Comparison of ENCODE assay signal across 29 mouse cellular contexts in genomic region chr3:152163320-152163719, GRCm38 (mm10). TPM values are rescaled to one million over a fixed set of nuclear protein-coding genes. Genes with fewer than 3 reads are reported as not detected.
A peak's percentile ranks its signal among the peaks of the same experiment; 100 is the strongest.
DNase-seq lines count a peak whose midpoint lies in the region; ATAC-seq and TF ChIP-seq lines count a peak whose summit lies in the region.
"Had no signal": no experiment of that assay in that cellular context is flagged by ENCODE, and none has a peak within 500 bp of the region (broad histone marks: within the 10 kb centered on the region; RNA-seq: fewer than 3 reads in every experiment).

No protein-coding gene starts in this region.

- no peak for ATAC-seq in lung, postnatal 0 days
- no peak for ATAC-seq in intestine, postnatal 0 days
- ATAC-seq in stomach, postnatal 0 days (ENCODE audit: low FRiP score, low TSS enrichment), result no peak
- no peak for ATAC-seq in forebrain, embryonic 13.5 days
- ATAC-seq in monocyte, adult 5-6 weeks (replicated peaks; ENCODE audit: insufficient number of reproducible peaks, low FRiP score, low TSS enrichment, poor library complexity, severe bottlenecking), result no peak
- ATAC-seq: CD4-positive, CD25-positive, alpha-beta regulatory T cell, adult 4 months; forebrain, postnatal 0 days; hindbrain, postnatal 0 days; inflammation-experienced regulatory T-cells, adult 6 months had no signal

- 0 out of 2 replicates have a peak, but pooled peaks cover 3% of the 10 kb centered on the region for H3K27me3 ChIP-seq in lung, postnatal 0 days (replicated peaks; ENCODE audit: insufficient read depth, low read length)
- no peaks in the 10 kb centered on the region for H3K27me3 ChIP-seq in intestine, postnatal 0 days (replicated peaks; ENCODE audit: control insufficient read depth, insufficient read depth, low read length)
- no peaks in the 10 kb centered on the region for H3K27me3 ChIP-seq in stomach, postnatal 0 days (ENCODE audit: control insufficient read depth, insufficient read depth, low read length)
- H3K27me3 ChIP-seq in forebrain, embryonic 13.5 days, result peaks cover 11% of the 10 kb centered on the region
- H3K27me3 ChIP-seq: heart, embryonic 12.5 days; heart, embryonic 15.5 days had no signal

- H3K27ac ChIP-seq in lung, postnatal 0 days (ENCODE audit: low read length), result peak overlapping the region; percentile 33; the same call in 1 of the 2 replicates
- H3K27ac ChIP-seq in intestine, postnatal 0 days (ENCODE audit: low read depth, low read length), result no peak overlapping the region
- H3K27ac ChIP-seq in stomach, postnatal 0 days (replicated peaks), result no peak overlapping the region
- no peak overlapping the region for H3K27ac ChIP-seq in forebrain, embryonic 13.5 days
- H3K27ac ChIP-seq: embryonic facial prominence, embryonic 10.5 days; embryonic facial prominence, embryonic 13.5 days; forebrain, embryonic 12.5 days; gastrocnemius, adult 2 months; heart, adult 2 months; heart, embryonic 15.5 days; hindbrain, embryonic 14.5 days; hindbrain, postnatal 0 days had no signal

- no peak overlapping the region; the same call in 1 of the 2 replicates for H3K4me2 ChIP-seq in lung, postnatal 0 days (replicated peaks; ENCODE audit: low read depth, low read length)
- peak overlapping the region; percentile 79 for H3K4me2 ChIP-seq in intestine, postnatal 0 days (replicated peaks; ENCODE audit: low read depth)
- H3K4me2 ChIP-seq in stomach, postnatal 0 days (replicated peaks; ENCODE audit: low read depth), result no peak overlapping the region
- no peak overlapping the region for H3K4me2 ChIP-seq in forebrain, embryonic 13.5 days
- H3K4me2 ChIP-seq: embryonic facial prominence, embryonic 13.5 days; forebrain, embryonic 12.5 days; heart, embryonic 12.5 days; heart, embryonic 15.5 days; hindbrain, embryonic 14.5 days had no signal

- no peak overlapping the region for H3K9ac ChIP-seq in lung, postnatal 0 days (replicated peaks; ENCODE audit: low read depth)
- H3K9ac ChIP-seq in intestine, postnatal 0 days (ENCODE audit: low read depth, low read length), result no peak overlapping the region
- H3K9ac ChIP-seq in stomach, postnatal 0 days (ENCODE audit: low read length), result no peak overlapping the region
- H3K9ac ChIP-seq in forebrain, embryonic 13.5 days, result no peak overlapping the region
- H3K9ac ChIP-seq: embryonic facial prominence, embryonic 13.5 days; forebrain, embryonic 12.5 days; forebrain, postnatal 0 days; heart, embryonic 12.5 days; heart, embryonic 15.5 days; hindbrain, embryonic 14.5 days had no signal

- no peak for TF ChIP-seq EP300 in lung, postnatal 0 days (IDR thresholded peaks at IDR 0.05)
- no peak for TF ChIP-seq EP300 in stomach, postnatal 0 days (optimal IDR thresholded peaks at IDR 0.05)

- H3K36me3 ChIP-seq in lung, postnatal 0 days (ENCODE audit: insufficient read depth, low read length), result no peaks in the 10 kb centered on the region
- H3K36me3 ChIP-seq in intestine, postnatal 0 days (ENCODE audit: control insufficient read depth, insufficient read depth), result no peaks in the 10 kb centered on the region
- H3K36me3 ChIP-seq in stomach, postnatal 0 days (ENCODE audit: control insufficient read depth, insufficient read depth, low read length), result no peaks in the 10 kb centered on the region
- no peaks in the 10 kb centered on the region for H3K36me3 ChIP-seq in forebrain, embryonic 13.5 days (ENCODE audit: poor library complexity, severe bottlenecking)
- H3K36me3 ChIP-seq: embryonic facial prominence, embryonic 10.5 days; embryonic facial prominence, embryonic 13.5 days; forebrain, embryonic 12.5 days; heart, embryonic 12.5 days; heart, embryonic 15.5 days had no signal

- no peaks in the 10 kb centered on the region; the same call in 1 of the 2 replicates for H3K4me1 ChIP-seq in lung, postnatal 0 days (ENCODE audit: insufficient read depth, low read depth, low read length)
- H3K4me1 ChIP-seq in intestine, postnatal 0 days (replicated peaks; ENCODE audit: control insufficient read depth, insufficient read depth, low read length), result no peaks in the 10 kb centered on the region
- peaks cover 6% of the 10 kb centered on the region; the same call in 1 of the 2 replicates for H3K4me1 ChIP-seq in stomach, postnatal 0 days (replicated peaks; ENCODE audit: control insufficient read depth, insufficient read depth)
- peaks cover 26% of the 10 kb centered on the region for H3K4me1 ChIP-seq in forebrain, embryonic 13.5 days

- WGBS in lung, postnatal 0 days, result 70% methylated on average over 8 of the region's 8 CpGs
- 35% methylated on average over 8 of the region's 8 CpGs for WGBS in intestine, postnatal 0 days
- WGBS in stomach, postnatal 0 days, result 70% methylated on average over 8 of the region's 8 CpGs
- 91% methylated on average over 8 of the region's 8 CpGs for WGBS in forebrain, embryonic 13.5 days

- DNase-seq in lung, postnatal 0 days (ENCODE audit: low spot score), result no peak
- DNase-seq in lung, postnatal 4 days, result no peak
- DNase-seq in stomach, postnatal 0 days (ENCODE audit: low spot score), result peak; percentile 50
- DNase-seq: adrenal gland, adult 2 months; adrenal gland, postnatal 25 days; cerebellum, adult 11-12 months; cerebellum, adult 8-10 months; cerebellum, postnatal 10 days; cerebellum, postnatal 36 days; embryo, embryonic 11 days; forebrain, postnatal 0 days; gastrocnemius, adult 2 months; gastrocnemius, postnatal 14 days; heart, adult 2 months; heart, postnatal 10 days; heart, postnatal 36 days had no signal

- H3K9me3 ChIP-seq in lung, postnatal 0 days (ENCODE audit: low read length), result no peaks in the 10 kb centered on the region
- no peaks in the 10 kb centered on the region for H3K9me3 ChIP-seq in intestine, postnatal 0 days (ENCODE audit: control insufficient read depth)
- no peaks in the 10 kb centered on the region for H3K9me3 ChIP-seq in stomach, postnatal 0 days (ENCODE audit: control insufficient read depth, low read length)
- no peaks in the 10 kb centered on the region for H3K9me3 ChIP-seq in forebrain, embryonic 13.5 days (replicated peaks)
- H3K9me3 ChIP-seq: embryonic facial prominence, embryonic 10.5 days; embryonic facial prominence, embryonic 13.5 days; forebrain, embryonic 12.5 days; heart, embryonic 12.5 days; heart, embryonic 15.5 days had no signal

- no peak overlapping the region for H3K4me3 ChIP-seq in lung, postnatal 0 days (ENCODE audit: low read depth, low read length)
- no peak overlapping the region for H3K4me3 ChIP-seq in intestine, postnatal 0 days (ENCODE audit: low read depth, low read length)
- no peak overlapping the region for H3K4me3 ChIP-seq in stomach, postnatal 0 days (ENCODE audit: low read depth, low read length)
- H3K4me3 ChIP-seq in forebrain, embryonic 13.5 days, result no peak overlapping the region
- H3K4me3 ChIP-seq: embryonic facial prominence, embryonic 10.5 days; embryonic facial prominence, embryonic 13.5 days; erythroblast, embryonic 14.5 days; forebrain, embryonic 12.5 days; gastrocnemius, adult 2 months; heart, adult 2 months; heart, embryonic 12.5 days; heart, embryonic 15.5 days had no signal

- TF ChIP-seq CTCF in lung, postnatal 0 days (IDR thresholded peaks at IDR 0.05), result no peak
- no peak for TF ChIP-seq CTCF in intestine, postnatal 0 days (IDR thresholded peaks at IDR 0.05; ENCODE audit: low read depth)
- TF ChIP-seq CTCF in stomach, postnatal 0 days (IDR thresholded peaks at IDR 0.05; ENCODE audit: low read depth), result no peak

RNA-seq across cellular contexts. Expression of gene Gipc2, which starts 2.7 kb away (rescaled TPM):
- 86.3 and 107 TPM in 2 replicates for polyA plus RNA-seq in lung, postnatal 0 days (2015; fragmentation: Nextera tagmentation; extraction: Ambion mirVana)
- polyA plus RNA-seq in intestine, postnatal 0 days (2015; fragmentation: Nextera tagmentation; extraction: Ambion mirVana), result 222 and 243 TPM in 2 replicates
- 76.1 and 82.5 TPM in 2 replicates for polyA plus RNA-seq in stomach, postnatal 0 days (2015; fragmentation: Nextera tagmentation; extraction: Ambion mirVana)
- 2.1 and 2.6 TPM in 2 replicates for polyA plus RNA-seq in forebrain, embryonic 13.5 days (2015; fragmentation: Nextera tagmentation; extraction: Ambion mirVana)
- 2.5 to 6.6 TPM in 2 of 3 replicates, not detected in the other for total RNA-seq in monocyte, adult 5-6 weeks (2017)
- polyA plus RNA-seq: CD4-positive, CD25-positive, alpha-beta regulatory T cell, adult 4 months; erythroblast, embryonic 14.5 days; inflammation-experienced regulatory T-cells, adult 6 months had no signal

RNA-seq across cellular contexts. Expression of gene Dnajb4, which starts 46.8 kb away (rescaled TPM):
- 54.0 and 58.7 TPM in 2 replicates for polyA plus RNA-seq in lung, postnatal 0 days (2015; fragmentation: Nextera tagmentation; extraction: Ambion mirVana)
- 17.9 and 20.4 TPM in 2 replicates for polyA plus RNA-seq in intestine, postnatal 0 days (2015; fragmentation: Nextera tagmentation; extraction: Ambion mirVana)
- 26.4 and 29.0 TPM in 2 replicates for polyA plus RNA-seq in stomach, postnatal 0 days (2015; fragmentation: Nextera tagmentation; extraction: Ambion mirVana)
- polyA plus RNA-seq in forebrain, embryonic 13.5 days (2015; fragmentation: Nextera tagmentation; extraction: Ambion mirVana), result 23.8 and 28.9 TPM in 2 replicates
- 90.9 to 144 TPM (median 114 TPM) in 3 replicates for total RNA-seq in monocyte, adult 5-6 weeks (2017)

RNA-seq across cellular contexts. Expression of gene Fubp1, which starts 46.9 kb away (rescaled TPM):
- polyA plus RNA-seq in lung, postnatal 0 days (2015; fragmentation: Nextera tagmentation; extraction: Ambion mirVana), result 74.9 and 95.5 TPM in 2 replicates
- 60.6 and 64.8 TPM in 2 replicates for polyA plus RNA-seq in intestine, postnatal 0 days (2015; fragmentation: Nextera tagmentation; extraction: Ambion mirVana)
- 60.2 and 60.5 TPM in 2 replicates for polyA plus RNA-seq in stomach, postnatal 0 days (2015; fragmentation: Nextera tagmentation; extraction: Ambion mirVana)
- polyA plus RNA-seq in forebrain, embryonic 13.5 days (2015; fragmentation: Nextera tagmentation; extraction: Ambion mirVana), result 399 and 412 TPM in 2 replicates
- 165 to 273 TPM (median 214 TPM) in 3 replicates for total RNA-seq in monocyte, adult 5-6 weeks (2017)

Comparison
In these comparisons a context has a peak if more than half of its experiments do, and no peak if none do; other contexts are left out.
1. RNA of gene Gipc2, which starts 2.7 kb away (polyA plus RNA-seq): 222 to 243 TPM in intestine, postnatal 0 days, 86.3 to 107 TPM in lung, postnatal 0 days and 76.1 to 82.5 TPM in stomach, postnatal 0 days; 2.1 to 2.6 TPM in forebrain, embryonic 13.5 days; every median in the first group is over 10 times any median in the second.